Mouse (Mus musculus) hindbrain, embryonic 13.5 days (tissue): ENCODE measurements at regions not wholly inside any gene's neighbourhood (a gene's known extent, or its start where the extent isn't known, plus 50 kb on each side); places are given as distances from the start of the nearest gene placed in this dataset.

Experiments
- ATAC-seq: fragments of 200-750 bp; cut with Nextera tagmentation; 2 replicates; pipeline ENCODE4 v1.8.0; 2017; ENCODE audit warnings: moderate TSS enrichment; ENCODE audit not compliant: low FRiP score
- H3K27ac ChIP-seq: fragments of 300-500 bp; sonication (generic); 2 replicates; pipeline ENCODE4 v1.5.1; 2015; ENCODE audit warnings: inconsistent platforms, mild to moderate bottlenecking, moderate library complexity
- H3K27me3 ChIP-seq: fragments of 300-500 bp; sonication (generic); 2 replicates; pipeline ENCODE4 v1.6.1; 2015; ENCODE audit warnings: mild to moderate bottlenecking, inconsistent platforms
- H3K36me3 ChIP-seq: fragments of 300-500 bp; sonication (generic); 2 replicates; pipeline ENCODE4 v1.6.1; 2015; ENCODE audit warnings: mild to moderate bottlenecking, inconsistent platforms
- H3K4me1 ChIP-seq: fragments of 300-500 bp; sonication (generic); replicated peaks from 2 replicates; pipeline ENCODE4 v1.6.1; 2015; ENCODE audit warnings: inconsistent platforms
- H3K4me2 ChIP-seq: fragments of 300-500 bp; sonication (generic); 2 replicates; pipeline ENCODE4 v1.6.1; 2015; ENCODE audit warnings: inconsistent platforms, mild to moderate bottlenecking, moderate library complexity
- H3K4me3 ChIP-seq: fragments of 300-500 bp; sonication (generic); 2 replicates; pipeline ENCODE4 v1.5.1; 2015; ENCODE audit warnings: mild to moderate bottlenecking, inconsistent platforms
- H3K9ac ChIP-seq: fragments of 300-500 bp; sonication (generic); 2 replicates; pipeline ENCODE4 v1.6.1; 2015; ENCODE audit warnings: mild to moderate bottlenecking, inconsistent platforms
- H3K9me3 ChIP-seq: fragments of 300-500 bp; sonication (generic); 2 replicates; pipeline ENCODE4 v1.6.1; 2016; ENCODE audit warnings: inconsistent platforms
- WGBS: fragments of 180-500 bp; shearing (Covaris S2); methylation state at CpG from one replicate; pipeline ENCODE4 v1.1.7; 2015; 5-methylcytosine and 5-hydroxymethylcytosine counted together

DNA sequence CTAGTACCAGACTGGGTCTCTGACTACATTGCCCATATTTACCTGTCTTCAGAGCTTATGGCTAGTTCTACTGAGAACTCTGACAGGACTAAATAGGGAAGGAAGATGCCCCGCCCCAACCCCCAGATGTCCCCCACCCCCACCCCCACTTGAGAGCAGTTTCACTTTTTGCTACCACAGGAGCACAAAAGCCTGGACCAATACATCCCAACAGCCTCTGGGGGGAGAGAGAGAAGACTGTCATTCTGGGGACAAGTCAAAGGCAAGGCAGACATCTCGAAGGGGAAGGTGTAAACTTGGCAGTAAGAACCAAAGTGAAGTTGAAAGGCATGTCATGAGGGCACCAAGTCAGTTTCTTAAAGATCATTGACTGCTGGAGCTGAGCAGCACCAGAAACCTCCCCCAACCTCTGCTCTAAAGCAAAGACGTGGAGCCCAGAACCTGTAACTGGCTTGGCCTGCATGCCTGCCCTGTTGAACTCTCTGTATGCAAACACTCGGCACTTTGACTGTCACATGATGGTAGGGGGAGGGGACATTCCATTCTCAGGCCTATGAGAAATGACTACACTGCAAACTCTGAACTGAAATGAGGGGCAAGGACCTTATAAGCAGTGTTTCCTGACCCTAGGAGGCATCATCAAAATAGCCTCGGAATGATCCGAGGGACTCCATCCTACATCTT, 123.3 kb downstream of the Psat1 start:
- no peak overlapping the region for H3K9ac ChIP-seq
- H3K4me1 ChIP-seq, result no peaks in the 10 kb centered on the region
- 82% methylated on average over 6 of the region's 6 CpGs for WGBS
- no peak overlapping the region for H3K4me3 ChIP-seq
- no peaks in the 10 kb centered on the region for H3K36me3 ChIP-seq
- no peaks in the 10 kb centered on the region for H3K27me3 ChIP-seq
- H3K4me2 ChIP-seq, result no peak overlapping the region
- H3K9me3 ChIP-seq, result no peaks in the 10 kb centered on the region
- H3K27ac ChIP-seq, result no peak overlapping the region
- no peak for ATAC-seq

DNA sequence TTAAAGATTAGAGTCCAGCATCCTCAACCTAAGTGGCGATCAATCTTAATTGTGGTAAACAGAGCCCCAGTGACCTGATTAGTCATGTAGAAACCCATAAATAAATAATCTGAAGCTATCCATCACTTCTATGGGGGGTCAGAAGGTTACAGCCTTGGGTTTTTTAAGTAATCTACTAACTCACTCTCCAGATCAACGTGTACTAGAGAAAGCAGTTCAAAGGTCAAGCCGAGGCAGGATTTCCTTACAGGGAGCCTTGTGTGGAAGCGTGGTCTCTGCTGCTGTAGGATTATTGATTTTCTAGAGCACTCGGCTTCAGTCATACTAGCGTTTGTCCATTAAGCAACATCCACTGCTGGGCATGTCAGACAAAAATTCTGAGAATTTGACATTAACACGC, 127.1 kb downstream of the Psat1 start:
- H3K9ac ChIP-seq, result no peak overlapping the region
- no peaks in the 10 kb centered on the region for H3K36me3 ChIP-seq
- no peaks in the 10 kb centered on the region for H3K27me3 ChIP-seq
- H3K9me3 ChIP-seq, result no peaks in the 10 kb centered on the region
- no peak overlapping the region for H3K4me3 ChIP-seq
- H3K27ac ChIP-seq, result no peak overlapping the region
- H3K4me2 ChIP-seq, result no peak overlapping the region
- 52% methylated on average over 7 of the region's 7 CpGs for WGBS
- no peaks in the 10 kb centered on the region for H3K4me1 ChIP-seq
- no peak for ATAC-seq

DNA sequence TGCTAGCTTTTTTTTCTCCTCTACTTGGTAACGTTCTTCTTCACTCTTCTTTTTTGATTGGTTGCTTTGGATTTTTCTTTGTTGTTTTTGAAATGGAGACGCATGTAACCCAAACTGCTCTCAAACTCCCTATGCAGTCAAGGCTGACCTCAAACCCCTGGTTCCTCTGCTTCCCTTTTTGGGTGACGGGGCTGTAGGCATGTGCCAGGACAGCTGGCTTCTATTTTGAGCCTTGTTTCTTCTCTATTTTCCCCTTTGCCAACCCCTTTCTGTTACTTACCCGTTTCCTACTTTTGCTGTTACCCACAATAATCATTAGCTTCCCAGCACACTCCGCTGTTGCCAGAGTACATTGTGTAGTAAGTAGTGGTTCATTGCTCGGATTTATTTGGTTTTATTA, 132.0 kb downstream of the Psat1 start:
- H3K9ac ChIP-seq, result no peak overlapping the region
- whole genome bisulfite sequencing, result 72% methylated on average over 6 of the region's 6 CpGs
- no peak overlapping the region for H3K4me3 ChIP-seq
- no peaks in the 10 kb centered on the region for H3K36me3 ChIP-seq
- no peak overlapping the region for H3K27ac ChIP-seq
- ATAC-seq, result no peak
- H3K4me1 ChIP-seq, result no peaks in the 10 kb centered on the region
- no peak overlapping the region for H3K4me2 ChIP-seq
- no peaks in the 10 kb centered on the region for H3K9me3 ChIP-seq
- H3K27me3 ChIP-seq, result no peaks in the 10 kb centered on the region

DNA sequence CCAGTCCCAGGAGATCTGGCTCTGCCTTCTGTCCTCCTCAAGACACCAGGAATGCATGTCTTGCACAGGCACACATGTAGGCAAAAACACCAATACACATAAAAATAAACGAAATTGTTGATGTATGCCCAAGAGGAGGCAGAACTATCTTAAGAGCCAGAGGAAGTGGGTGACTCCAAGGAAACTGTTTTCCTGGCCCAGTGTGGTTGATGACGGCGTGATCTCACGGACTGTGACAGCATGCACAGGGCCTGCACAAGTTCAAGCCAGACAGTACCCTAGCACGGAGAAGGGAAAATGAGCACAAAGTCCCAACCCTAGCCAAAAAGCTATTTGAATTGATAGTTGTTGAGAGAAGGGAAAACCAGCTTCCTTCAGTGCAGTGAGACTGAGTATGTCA, 138.1 kb downstream of the Psat1 start:
- no peaks in the 10 kb centered on the region for H3K9me3 ChIP-seq
- ATAC-seq, result no peak
- H3K4me2 ChIP-seq, result no peak overlapping the region
- H3K4me1 ChIP-seq, result peaks cover 10% of the 10 kb centered on the region
- H3K27me3 ChIP-seq, result peaks cover 9% of the 10 kb centered on the region
- H3K36me3 ChIP-seq, result no peaks in the 10 kb centered on the region
- H3K9ac ChIP-seq, result no peak overlapping the region
- no peak overlapping the region for H3K4me3 ChIP-seq
- no peak overlapping the region for H3K27ac ChIP-seq
- WGBS, result 88% methylated on average over 5 of the region's 5 CpGs

GRCm38 (mm10) chr19:15807681-15808080, 139.5 kb downstream of the Psat1 start:
- no peaks in the 10 kb centered on the region for H3K36me3 ChIP-seq
- 86% methylated on average over 2 of the region's 2 CpGs for WGBS
- H3K4me2 ChIP-seq, result no peak overlapping the region
- H3K27ac ChIP-seq, result no peak overlapping the region
- no peak overlapping the region for H3K9ac ChIP-seq
- H3K4me3 ChIP-seq, result no peak overlapping the region
- peaks cover 9% of the 10 kb centered on the region for H3K27me3 ChIP-seq
- no peaks in the 10 kb centered on the region for H3K9me3 ChIP-seq
- no peak for ATAC-seq
- peaks cover 22% of the 10 kb centered on the region for H3K4me1 ChIP-seq

GRCm38 (mm10) chr19:15803131-15803889, 143.8 kb downstream of the Psat1 start:
- 34% methylated on average over 8 of the region's 8 CpGs for WGBS
- peak overlapping the region; percentile 66 for H3K27ac ChIP-seq
- H3K9ac ChIP-seq, result no peak overlapping the region
- H3K4me2 ChIP-seq, result no peak overlapping the region
- peaks cover 17% of the 10 kb centered on the region for H3K27me3 ChIP-seq
- H3K4me3 ChIP-seq, result no peak overlapping the region
- H3K9me3 ChIP-seq, result no peaks in the 10 kb centered on the region
- H3K4me1 ChIP-seq, result peaks cover 35% of the 10 kb centered on the region
- ATAC-seq, result no peak
- H3K36me3 ChIP-seq, result no peaks in the 10 kb centered on the region

- no peak for ATAC-seq
- peaks cover 23% of the 10 kb centered on the region for H3K27me3 ChIP-seq
Measured at GRCm38 (mm10) chr19:15802641-15803040, 144.5 kb downstream of the Psat1 start.

DNA sequence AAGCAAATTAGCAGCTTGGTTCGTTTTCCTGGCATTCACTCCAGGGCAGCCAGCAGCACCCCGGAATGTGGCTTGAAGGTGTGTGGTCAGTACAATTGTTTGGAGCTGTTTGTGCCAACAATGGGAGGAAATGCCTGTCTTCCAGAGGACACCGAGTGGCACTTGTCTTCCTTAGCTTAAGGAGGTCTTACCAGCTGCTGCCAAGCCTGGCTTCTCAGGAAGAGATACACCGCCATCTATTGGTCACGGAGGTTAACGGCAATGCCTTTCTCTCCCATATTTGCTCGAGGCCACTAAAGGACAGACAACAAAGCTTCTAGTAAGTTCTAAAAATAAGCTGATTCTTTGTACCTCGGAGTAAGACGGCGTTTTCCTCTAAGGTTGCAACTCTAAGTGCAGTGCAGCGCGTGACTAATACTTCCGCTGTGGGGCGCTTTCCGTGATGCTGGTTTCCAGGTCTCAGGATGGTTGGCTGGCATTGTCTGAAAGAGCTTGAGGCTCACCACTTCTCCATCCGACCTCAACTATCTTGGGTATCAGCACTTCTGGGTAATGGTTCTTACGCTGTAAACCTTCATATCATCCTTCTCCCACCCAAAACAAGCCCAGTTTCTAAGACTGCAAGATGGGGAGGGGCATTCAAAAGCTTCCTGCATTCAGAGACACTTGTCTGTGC, 145.2 kb downstream of the Psat1 start:
- Histone ChIP-seq H3K9me3 (no peaks in the 10 kb centered on the region), H3K36me3 (no peaks in the 10 kb centered on the region), H3K4me2 (peak overlapping the region; percentile 51), H3K27me3 (peaks cover 23% of the 10 kb centered on the region), H3K27ac (peak overlapping the region; percentile 83), H3K4me1 (peaks cover 35% of the 10 kb centered on the region), H3K9ac (0 out of 2 replicates have a peak overlapping the region, but pooled peaks have one; percentile 60), H3K4me3 (peak overlapping the region; percentile 29)
- ATAC-seq, result peak; percentile 86
- WGBS, result 6% methylated on average over 17 of the region's 17 CpGs

More at GRCm38 (mm10) chr19:15802641-15803040, 144.5 kb downstream of the Psat1 start:
- 66% methylated on average over 5 of the region's 5 CpGs for WGBS
- no peaks in the 10 kb centered on the region for H3K9me3 ChIP-seq
- no peak overlapping the region for H3K4me3 ChIP-seq
- no peak overlapping the region for H3K9ac ChIP-seq
- no peaks in the 10 kb centered on the region for H3K36me3 ChIP-seq
- peak overlapping the region; percentile 19; the same call in 1 of the 2 replicates for H3K27ac ChIP-seq
- peaks cover 35% of the 10 kb centered on the region for H3K4me1 ChIP-seq
- H3K4me2 ChIP-seq, result no peak overlapping the region

- peak; percentile 87 for ATAC-seq
- H3K4me3 ChIP-seq, result peak overlapping the region; percentile 29
- peak overlapping the region; percentile 83 for H3K27ac ChIP-seq
- H3K4me1 ChIP-seq, result peaks cover 35% of the 10 kb centered on the region
- 20% methylated on average over 16 of the region's 16 CpGs for WGBS
- peak overlapping the region; percentile 60 for H3K9ac ChIP-seq
- H3K4me2 ChIP-seq, result peak overlapping the region; percentile 51
- H3K9me3 ChIP-seq, result no peaks in the 10 kb centered on the region
- peaks cover 23% of the 10 kb centered on the region for H3K27me3 ChIP-seq
- no peaks in the 10 kb centered on the region for H3K36me3 ChIP-seq
Measured at GRCm38 (mm10) chr19:15800856-15801706, 146.1 kb downstream of the Psat1 start.

GRCm38 (mm10) chr19:15796466-15796865, 150.7 kb downstream of the Psat1 start:
- H3K9me3 ChIP-seq, result no peaks in the 10 kb centered on the region
- peaks cover 20% of the 10 kb centered on the region for H3K4me1 ChIP-seq
- H3K27me3 ChIP-seq, result peaks cover 17% of the 10 kb centered on the region; the same call in 1 of the 2 replicates
- no peak overlapping the region for H3K4me2 ChIP-seq
- H3K9ac ChIP-seq, result no peak overlapping the region
- WGBS, result 55% methylated on average over 4 of the region's 4 CpGs
- no peak overlapping the region for H3K4me3 ChIP-seq
- no peak for ATAC-seq
- H3K27ac ChIP-seq, result no peak overlapping the region
- no peaks in the 10 kb centered on the region for H3K36me3 ChIP-seq

GRCm38 (mm10) chr19:15791942-15792341, 155.2 kb downstream of the Psat1 start:
- ATAC-seq, result no peak
- H3K9me3 ChIP-seq, result no peaks in the 10 kb centered on the region
- H3K4me1 ChIP-seq, result peaks cover 27% of the 10 kb centered on the region
- H3K27ac ChIP-seq, result peak overlapping the region; percentile 30; the same call in 1 of the 2 replicates
- WGBS, result 67% methylated on average over 4 of the region's 4 CpGs
- no peak overlapping the region for H3K9ac ChIP-seq
- H3K27me3 ChIP-seq, result peaks cover 7% of the 10 kb centered on the region; the same call in 1 of the 2 replicates
- H3K4me2 ChIP-seq, result no peak overlapping the region
- H3K4me3 ChIP-seq, result no peak overlapping the region
- H3K36me3 ChIP-seq, result no peaks in the 10 kb centered on the region
